Mouse (Mus musculus): ENCODE data around the gene Zfp551.

The Zfp551 gene

GRCm38 (mm10) chr7:12422245-12422849, at the start of gene Zfp551:
Gene Zfp551, minus strand, starts transcription at chr7:12422751.
- DNase-seq (ENCODE audit: low read depth, low spot score) = peak; percentile 55

- no peak for DNase-seq (ENCODE audit: low read depth, low spot score)
Observed at GRCm38 (mm10) chr7:12422855-12423254, 304 bp upstream of the Zfp551 start.

- no peak for DNase-seq (ENCODE audit: low read depth, low spot score)
Observed at GRCm38 (mm10) chr7:12421741-12422140, 810 bp downstream of the Zfp551 start.

GRCm38 (mm10) chr7:12369173-12369572, 53.4 kb downstream of the Zfp551 start, which contains the start of gene Vmn1r84:
Gene Vmn1r84, minus strand, starts transcription at chr7:12369273.
- DNase-seq (ENCODE audit: low read depth, low spot score) = no peak
